Mouse (Mus musculus) kidney, adult 2 months (tissue): ENCODE measurements around the gene Atl2.

Experiments
- CTCF ChIP-seq: fragments of 200-500 bp; conservative IDR thresholded peaks from 2 replicates; pipeline ENCODE4 v1.5.1; 2011; ENCODE audit warnings: low read depth, mild to moderate bottlenecking, control low read depth, low read length, moderate library complexity, mixed read lengths; ENCODE audit not compliant: insufficient read depth, insufficient read length
- POLR2A ChIP-seq: fragments of 200-500 bp; IDR thresholded peaks from one replicate; pipeline ENCODE4 v1.6.1; 2011; ENCODE audit warnings: low read depth, low read length, control low read depth

- no peak for TF ChIP-seq CTCF
- no peak for TF ChIP-seq POLR2A
Observed at GRCm38 (mm10) chr17:79919566-79920350, 23.8 kb upstream of the Atl2 start.
